Mouse (Mus musculus): ENCODE measurements around the gene Gp1bb. TPM values are rescaled to one million over a fixed set of nuclear protein-coding genes. Genes with fewer than 3 reads are reported as not detected.

The Gp1bb gene
- polyA plus RNA-seq, 1 experiment from 2014 or later = 3.0 TPM

GRCm38 (mm10) chr16:18620201-18620600 is 2.0 kb downstream of the Gp1bb start:
- Histone ChIP-seq H3K4me1 (peaks cover 25% of the 10 kb centered on the region), H3K9ac (no peak overlapping the region), H3K4me3 (peak overlapping the region; percentile 52), H3K36me3 (peaks cover 31% of the 10 kb centered on the region), H3K9me3 (no peaks in the 10 kb centered on the region), H3K27ac (no peak overlapping the region), H3K27me3 (peaks cover 80% of the 10 kb centered on the region), H3K4me2 (peak overlapping the region; percentile 97)
- no peak for ATAC-seq (ENCODE audit: insufficient number of reproducible peaks, low FRiP score, low TSS enrichment, low read depth)
- 31% methylated on average over 6 of the region's 6 CpGs for WGBS

DNA sequence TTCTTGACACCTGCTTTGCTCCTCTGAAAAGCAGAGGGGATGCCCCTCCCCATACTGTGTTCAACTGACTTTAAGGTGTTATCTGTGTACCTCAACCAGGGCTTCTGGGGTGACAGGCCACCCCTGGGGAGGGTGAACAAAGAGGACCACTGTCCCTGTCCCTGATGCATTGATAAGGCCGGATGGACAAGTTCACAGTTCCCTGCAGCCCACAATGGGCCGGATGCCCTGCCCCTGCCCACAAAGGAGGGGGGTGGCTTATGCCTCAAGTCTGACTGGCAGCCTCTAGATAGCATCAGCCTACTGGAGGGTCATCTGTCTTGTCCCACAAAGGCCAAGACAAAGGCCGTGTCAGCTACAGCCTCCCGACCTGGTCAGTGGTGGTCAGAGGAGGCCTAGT is 3.1 kb downstream of the Gp1bb start:
- WGBS = 71% methylated on average over 4 of the region's 4 CpGs
- Histone ChIP-seq H3K4me1 (peaks cover 25% of the 10 kb centered on the region), H3K4me3 (no peak overlapping the region), H3K27me3 (peaks cover 69% of the 10 kb centered on the region), H3K4me2 (no peak overlapping the region), H3K9ac (no peak overlapping the region), H3K9me3 (no peaks in the 10 kb centered on the region), H3K27ac (no peak overlapping the region), H3K36me3 (peaks cover 20% of the 10 kb centered on the region)
- no peak for ATAC-seq (ENCODE audit: insufficient number of reproducible peaks, low FRiP score, low TSS enrichment, low read depth)

DNA sequence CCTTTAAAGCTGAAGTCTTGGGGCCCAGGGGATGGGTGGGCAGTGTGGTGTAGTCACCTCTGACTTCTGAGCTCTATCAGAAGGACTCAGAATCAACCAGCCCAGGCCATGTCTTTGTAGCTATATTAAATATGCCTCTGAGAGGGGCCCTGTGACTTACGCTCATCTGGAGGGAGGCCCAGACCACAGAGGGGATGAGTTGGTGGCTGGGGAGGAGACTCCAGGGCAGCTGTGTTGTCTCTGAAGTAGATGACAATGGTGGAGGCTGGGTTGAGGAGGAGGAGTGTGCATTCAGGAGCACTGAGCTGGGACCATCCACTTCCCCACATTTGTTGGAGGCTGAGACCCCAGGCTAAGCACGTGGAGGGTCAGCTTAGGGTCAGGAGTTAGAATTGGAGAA is 3.9 kb downstream of the Gp1bb start:
- H3K27me3 ChIP-seq = peaks cover 61% of the 10 kb centered on the region
- 84% methylated on average over 2 of the region's 2 CpGs for WGBS
- ATAC-seq (ENCODE audit: insufficient number of reproducible peaks, low FRiP score, low TSS enrichment, low read depth) = no peak
- no peak overlapping the region for H3K9ac ChIP-seq
- peaks cover 25% of the 10 kb centered on the region for H3K4me1 ChIP-seq
- H3K4me3 ChIP-seq = no peak overlapping the region
- H3K27ac ChIP-seq = no peak overlapping the region
- H3K9me3 ChIP-seq = no peaks in the 10 kb centered on the region
- peaks cover 12% of the 10 kb centered on the region for H3K36me3 ChIP-seq
- H3K4me2 ChIP-seq = no peak overlapping the region

GRCm38 (mm10) chr16:18617370-18618065 is 4.7 kb downstream of the Gp1bb start:
- H3K4me1 ChIP-seq = peaks cover 25% of the 10 kb centered on the region
- H3K27me3 ChIP-seq = peaks cover 53% of the 10 kb centered on the region
- no peaks in the 10 kb centered on the region for H3K9me3 ChIP-seq
- ATAC-seq (ENCODE audit: insufficient number of reproducible peaks, low FRiP score, low TSS enrichment, low read depth) = no peak
- WGBS = 4% methylated on average over 27 of the region's 27 CpGs
- peak overlapping the region; percentile 29 for H3K4me3 ChIP-seq
- H3K36me3 ChIP-seq = peaks cover 4% of the 10 kb centered on the region
- H3K9ac ChIP-seq = no peak overlapping the region
- no peak overlapping the region for H3K27ac ChIP-seq
- peak overlapping the region; percentile 68 for H3K4me2 ChIP-seq

DNA sequence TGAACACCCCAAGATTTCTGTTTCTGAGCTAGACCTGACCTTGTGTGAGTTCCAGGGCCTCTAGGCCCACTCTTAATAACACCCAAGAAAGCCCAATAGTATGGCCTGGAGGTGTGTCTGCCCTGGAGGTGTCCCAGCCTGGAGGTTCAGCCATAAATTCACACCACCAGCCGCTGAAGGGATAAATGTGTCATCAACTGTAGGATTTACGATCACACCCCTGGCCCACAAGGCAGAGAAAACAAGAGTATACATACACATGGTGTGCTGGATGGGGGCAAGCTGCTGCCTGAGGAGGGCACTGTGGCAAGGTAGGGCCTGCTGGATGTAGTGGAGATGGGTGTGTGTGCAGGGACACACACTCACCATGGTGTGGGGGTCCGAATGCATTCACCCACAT is 8.9 kb downstream of the Gp1bb start:
- Histone ChIP-seq H3K4me2 (no peak overlapping the region), H3K27ac (no peak overlapping the region), H3K36me3 (no peaks in the 10 kb centered on the region), H3K9me3 (no peaks in the 10 kb centered on the region), H3K27me3 (peaks cover 34% of the 10 kb centered on the region), H3K4me1 (peaks cover 15% of the 10 kb centered on the region), H3K4me3 (no peak overlapping the region), H3K9ac (no peak overlapping the region)
- WGBS = 51% methylated on average over 3 of the region's 3 CpGs
- ATAC-seq (ENCODE audit: insufficient number of reproducible peaks, low FRiP score, low TSS enrichment, low read depth) = no peak

- H3K27ac ChIP-seq = no peak overlapping the region
- H3K27me3 ChIP-seq = peaks cover 28% of the 10 kb centered on the region
- H3K9ac ChIP-seq = no peak overlapping the region
- peaks cover 13% of the 10 kb centered on the region for H3K4me1 ChIP-seq
- H3K9me3 ChIP-seq = no peaks in the 10 kb centered on the region
- H3K4me3 ChIP-seq = no peak overlapping the region
- WGBS = 38% methylated on average over 13 of the region's 13 CpGs
- no peak for ATAC-seq (ENCODE audit: insufficient number of reproducible peaks, low FRiP score, low TSS enrichment, low read depth)
- no peak overlapping the region for H3K4me2 ChIP-seq
- no peaks in the 10 kb centered on the region for H3K36me3 ChIP-seq
Observed at GRCm38 (mm10) chr16:18611752-18612151, 10.5 kb downstream of the Gp1bb start.

- Histone ChIP-seq H3K9me3 (no peaks in the 10 kb centered on the region), H3K36me3 (no peaks in the 10 kb centered on the region), H3K4me1 (peaks cover 25% of the 10 kb centered on the region), H3K27ac (no peak overlapping the region), H3K4me3 (no peak overlapping the region), H3K4me2 (no peak overlapping the region), H3K27me3 (peaks cover 23% of the 10 kb centered on the region; the same call in 1 of the 2 replicates), H3K9ac (no peak overlapping the region)
- 69% methylated on average over 2 of the region's 2 CpGs for WGBS
- no peak for ATAC-seq (ENCODE audit: insufficient number of reproducible peaks, low FRiP score, low TSS enrichment, low read depth)
Observed at GRCm38 (mm10) chr16:18609099-18609498, 13.1 kb downstream of the Gp1bb start.

DNA sequence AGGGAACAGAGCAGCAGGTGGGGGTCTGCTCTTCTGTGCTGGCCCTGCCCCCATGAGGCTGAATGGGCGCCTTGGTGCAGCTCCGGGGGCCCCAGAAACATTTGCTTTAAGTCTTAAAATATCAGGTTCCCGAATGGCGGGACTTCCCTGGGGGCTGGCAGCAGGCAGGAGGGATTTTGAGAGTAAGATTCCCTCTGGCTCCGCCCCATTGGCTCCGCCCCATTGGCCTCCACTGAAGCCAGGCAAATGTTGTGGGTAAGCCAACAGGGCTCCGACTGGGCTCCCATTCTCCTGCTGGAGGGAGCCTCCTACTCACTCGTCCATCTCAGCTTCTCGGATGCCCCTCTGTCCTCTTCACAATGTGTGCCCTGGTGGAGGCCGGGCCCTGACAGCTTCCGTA is 14.0 kb downstream of the Gp1bb start:
- 9% methylated on average over 11 of the region's 11 CpGs for WGBS
- no peak for ATAC-seq (ENCODE audit: insufficient number of reproducible peaks, low FRiP score, low TSS enrichment, low read depth)
- Histone ChIP-seq H3K4me1 (peaks cover 31% of the 10 kb centered on the region), H3K9ac (no peak overlapping the region), H3K27me3 (peaks cover 23% of the 10 kb centered on the region; the same call in 1 of the 2 replicates), H3K4me2 (0 out of 2 replicates have a peak overlapping the region, but pooled peaks have one; percentile 14), H3K36me3 (no peaks in the 10 kb centered on the region), H3K4me3 (no peak overlapping the region), H3K9me3 (no peaks in the 10 kb centered on the region), H3K27ac (no peak overlapping the region)

- no peak for ATAC-seq (ENCODE audit: insufficient number of reproducible peaks, low FRiP score, low TSS enrichment, low read depth)
- H3K9ac ChIP-seq = no peak overlapping the region
- H3K27me3 ChIP-seq = peaks cover 12% of the 10 kb centered on the region; the same call in 1 of the 2 replicates
- peaks cover 41% of the 10 kb centered on the region for H3K4me1 ChIP-seq
- H3K27ac ChIP-seq = no peak overlapping the region
- WGBS = 71% methylated on average over 5 of the region's 5 CpGs
- H3K9me3 ChIP-seq = no peaks in the 10 kb centered on the region
- H3K36me3 ChIP-seq = no peaks in the 10 kb centered on the region
- H3K4me3 ChIP-seq = no peak overlapping the region
- no peak overlapping the region for H3K4me2 ChIP-seq
Observed at GRCm38 (mm10) chr16:18605705-18606104, 16.5 kb downstream of the Gp1bb start.

- no peak overlapping the region for H3K9ac ChIP-seq
- peak overlapping the region; percentile 59 for H3K27ac ChIP-seq
- H3K27me3 ChIP-seq = 0 out of 2 replicates have a peak, but pooled peaks cover 4% of the 10 kb centered on the region
- 43% methylated on average over 8 of the region's 8 CpGs for WGBS
- peak; percentile 57 for ATAC-seq (ENCODE audit: insufficient number of reproducible peaks, low FRiP score, low TSS enrichment, low read depth)
- H3K4me1 ChIP-seq = peaks cover 41% of the 10 kb centered on the region
- H3K36me3 ChIP-seq = no peaks in the 10 kb centered on the region
- no peak overlapping the region for H3K4me3 ChIP-seq
- no peak overlapping the region for H3K4me2 ChIP-seq
- no peaks in the 10 kb centered on the region for H3K9me3 ChIP-seq
Observed at GRCm38 (mm10) chr16:18604267-18604701, 17.9 kb downstream of the Gp1bb start.

DNA sequence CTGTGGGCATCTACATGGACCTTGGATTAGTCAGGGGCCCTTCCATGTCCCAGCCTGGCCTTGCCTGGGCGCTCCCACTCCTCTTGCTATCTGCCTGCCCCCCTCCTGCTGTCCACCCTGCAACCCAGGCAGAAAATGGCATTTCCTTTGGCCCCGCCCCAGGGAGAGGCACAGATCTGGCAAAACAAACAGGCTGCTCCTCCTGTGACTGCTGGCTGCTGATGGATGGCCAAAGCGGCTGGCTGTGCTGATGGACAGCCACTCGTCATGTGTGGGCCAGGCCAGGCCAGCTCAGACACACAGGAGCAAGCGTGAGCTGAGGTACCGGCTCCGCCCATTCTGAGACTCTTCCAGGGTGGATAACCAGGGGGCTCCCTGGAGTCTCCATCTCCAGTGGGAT is 20.8 kb downstream of the Gp1bb start:
- H3K36me3 ChIP-seq = no peaks in the 10 kb centered on the region

GRCm38 (mm10) chr16:18598006-18598405 is 24.2 kb downstream of the Gp1bb start:
- H3K36me3 ChIP-seq = no peaks in the 10 kb centered on the region
- H3K4me1 ChIP-seq = peaks cover 13% of the 10 kb centered on the region
- no peak overlapping the region for H3K27ac ChIP-seq
- H3K9me3 ChIP-seq = no peaks in the 10 kb centered on the region
- 59% methylated on average over 3 of the region's 3 CpGs for WGBS
- no peak overlapping the region for H3K9ac ChIP-seq
- no peak for ATAC-seq (ENCODE audit: insufficient number of reproducible peaks, low FRiP score, low TSS enrichment, low read depth)
- no peak overlapping the region for H3K4me3 ChIP-seq
- peaks cover 12% of the 10 kb centered on the region for H3K27me3 ChIP-seq
- H3K4me2 ChIP-seq = no peak overlapping the region

More for the DNA sequence above, 20.8 kb downstream of the Gp1bb start:
- Histone ChIP-seq H3K4me2 (no peak overlapping the region), H3K4me3 (no peak overlapping the region), H3K27me3 (no peaks in the 10 kb centered on the region), H3K9ac (no peak overlapping the region), H3K9me3 (no peaks in the 10 kb centered on the region), H3K27ac (no peak overlapping the region), H3K4me1 (peaks cover 33% of the 10 kb centered on the region)
- ATAC-seq (ENCODE audit: insufficient number of reproducible peaks, low FRiP score, low TSS enrichment, low read depth) = no peak
- WGBS = 64% methylated on average over 7 of the region's 7 CpGs
